In the genomic region with DNA sequence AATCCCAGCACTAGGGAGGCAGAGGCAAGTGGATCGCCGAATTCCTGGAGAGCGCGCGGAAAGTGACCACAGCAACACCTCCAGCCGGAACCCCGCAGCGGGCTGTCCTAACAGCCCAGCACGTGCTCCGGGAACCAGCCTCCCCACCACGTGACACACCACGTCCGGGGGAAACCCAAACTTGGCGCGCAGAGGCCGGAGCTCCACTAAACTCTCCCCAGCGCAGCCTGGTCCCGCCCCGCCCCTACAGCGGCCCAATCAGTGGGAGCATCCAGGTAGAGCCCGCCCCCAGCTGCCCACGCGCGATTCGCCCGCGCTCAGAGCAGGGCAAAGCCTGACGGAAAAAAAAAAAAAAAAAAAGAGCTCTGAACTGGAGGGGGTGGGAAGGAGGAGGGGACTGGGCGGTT, we compare ENCODE assay signal across 7 mouse cellular contexts. TPM values are rescaled to one million over a fixed set of nuclear protein-coding genes. Genes with fewer than 3 reads are reported as not detected.
A peak's percentile ranks its signal among the peaks of the same experiment; 100 is the strongest.
DNase-seq lines count a peak whose midpoint lies in the region; ATAC-seq and TF ChIP-seq lines count a peak whose summit lies in the region.

No protein-coding gene starts in this region.

- intact Hi-C loops in left cerebral cortex, postnatal 4 days (cut with DNase I), result no loop called here

- peak; percentile 97 for DNase-seq in adrenal gland, adult 8-10 months
- peak; percentile 96 for DNase-seq in embryo, embryonic 9.5 days (ENCODE audit: extremely low spot score)
- DNase-seq in gastrocnemius, postnatal 4 days (ENCODE audit: low spot score in 2 of 2), result peak; percentile 87 to 94
- DNase-seq in left cerebral cortex, postnatal 4 days, result peak; percentile 95

- peak; percentile 98 for ATAC-seq in intestine, embryonic 16.5 days
- ATAC-seq in midbrain, embryonic 12.5 days (ENCODE audit: low FRiP score, low read depth), result peak; percentile 96

- peaks cover 17% of the 10 kb centered on the region for H3K4me1 ChIP-seq in intestine, embryonic 16.5 days (ENCODE audit: control insufficient read depth, insufficient read depth, low read length)
- H3K4me1 ChIP-seq in midbrain, embryonic 12.5 days, result peaks cover 22% of the 10 kb centered on the region
- H3K4me1 ChIP-seq in small intestine, adult 2 months (ENCODE audit: control insufficient read depth, insufficient read depth, insufficient read length, low read length), result peaks cover 4% of the 10 kb centered on the region; the same call in 1 of the 2 replicates

- peak overlapping the region; percentile 54 for H3K4me3 ChIP-seq in intestine, embryonic 16.5 days (ENCODE audit: low read length)
- peak overlapping the region; percentile 45 for H3K4me3 ChIP-seq in midbrain, embryonic 12.5 days
- peak overlapping the region; percentile 72 for H3K4me3 ChIP-seq in small intestine, adult 2 months (ENCODE audit: low read depth, low read length)

- 0% methylated on average over 29 of the region's 29 CpGs for WGBS in intestine, embryonic 16.5 days
- 1% methylated on average over 29 of the region's 29 CpGs for WGBS in midbrain, embryonic 12.5 days
- under 1% methylated on average over 29 of the region's 29 CpGs for WGBS in small intestine, adult 2 months

- no peaks in the 10 kb centered on the region for H3K9me3 ChIP-seq in intestine, embryonic 16.5 days (ENCODE audit: control insufficient read depth, low read length)
- H3K9me3 ChIP-seq in midbrain, embryonic 12.5 days, result no peaks in the 10 kb centered on the region

- no peaks in the 10 kb centered on the region for H3K36me3 ChIP-seq in intestine, embryonic 16.5 days (ENCODE audit: control insufficient read depth, insufficient read depth, low read length)
- H3K36me3 ChIP-seq in midbrain, embryonic 12.5 days, result no peaks in the 10 kb centered on the region
- H3K36me3 ChIP-seq in small intestine, adult 2 months (ENCODE audit: control insufficient read depth, insufficient read depth, low read length), result no peaks in the 10 kb centered on the region

- H3K9ac ChIP-seq in intestine, embryonic 16.5 days (ENCODE audit: low read depth, low read length), result peak overlapping the region; percentile 57
- H3K9ac ChIP-seq in midbrain, embryonic 12.5 days (replicated peaks), result peak overlapping the region; percentile 44

- TF ChIP-seq POLR2A in small intestine, adult 2 months (IDR thresholded peaks at IDR 0.05; ENCODE audit: low read depth, low read length), result peak; percentile 37; the same call in 1 of the 2 replicates

- no peak for TF ChIP-seq CTCF in small intestine, adult 2 months (IDR thresholded peaks at IDR 0.05; ENCODE audit: extremely low read depth, insufficient read length, insufficient replicate concordance, low read depth, low read length)

- H3K27ac ChIP-seq in intestine, embryonic 16.5 days (ENCODE audit: low read length), result peak overlapping the region; percentile 75
- no peak overlapping the region for H3K27ac ChIP-seq in midbrain, embryonic 12.5 days (replicated peaks)
- peak overlapping the region; percentile 17; the same call in 1 of the 2 replicates for H3K27ac ChIP-seq in small intestine, adult 2 months (ENCODE audit: insufficient read depth, low read depth, low read length)

- no peaks in the 10 kb centered on the region for H3K27me3 ChIP-seq in intestine, embryonic 16.5 days (replicated peaks; ENCODE audit: control insufficient read depth, insufficient read depth, low read length)
- H3K27me3 ChIP-seq in midbrain, embryonic 12.5 days, result no peaks in the 10 kb centered on the region
- no peaks in the 10 kb centered on the region for H3K27me3 ChIP-seq in small intestine, adult 2 months (ENCODE audit: control insufficient read depth, insufficient read depth, low read length)

- H3K4me2 ChIP-seq in intestine, embryonic 16.5 days (ENCODE audit: low read depth, low read length), result peak overlapping the region; percentile 74
- peak overlapping the region; percentile 70 for H3K4me2 ChIP-seq in midbrain, embryonic 12.5 days (replicated peaks)

RNA-seq across cellular contexts. Expression of gene Shmt1, which starts 0.5 kb away (rescaled TPM):
- total RNA-seq in adrenal gland, adult 8-10 months (2022), result 100 to 1,000 TPM in 1 of 4 experiments, 10 to 100 TPM in 3; 38.4 to 111 (median 73.2) TPM
- total RNA-seq in gastrocnemius, postnatal 4 days (2021), result 10 to 100 TPM; 29.0 to 34.1 TPM
- 112 and 126 TPM in 2 replicates for polyA plus RNA-seq in intestine, embryonic 16.5 days (2015; fragmentation: Nextera tagmentation; extraction: Ambion mirVana)
- 1 to 10 TPM; 4.4 to 5.5 TPM for total RNA-seq in left cerebral cortex, postnatal 4 days (2021)
- polyA plus RNA-seq in midbrain, embryonic 12.5 days (2016; fragmentation: Nextera tagmentation; extraction: Ambion mirVana), result 36.4 and 40.0 TPM in 2 replicates
- polyA plus RNA-seq in small intestine, adult 2 months (2012; rRNA removed), result 9.7 and 15.3 TPM in 2 replicates

RNA-seq across cellular contexts. Expression of gene Dhrs7b, which starts 19.4 kb away (rescaled TPM):
- 10 to 100 TPM; 36.0 to 44.8 (median 40.3) TPM for total RNA-seq in adrenal gland, adult 8-10 months (2022)
- 10 to 100 TPM; 14.9 to 16.7 TPM for total RNA-seq in gastrocnemius, postnatal 4 days (2021)
- 70.8 and 71.3 TPM in 2 replicates for polyA plus RNA-seq in intestine, embryonic 16.5 days (2015; fragmentation: Nextera tagmentation; extraction: Ambion mirVana)
- total RNA-seq in left cerebral cortex, postnatal 4 days (2021), result 10 to 100 TPM; 23.5 to 23.6 TPM
- 24.7 and 26.2 TPM in 2 replicates for polyA plus RNA-seq in midbrain, embryonic 12.5 days (2016; fragmentation: Nextera tagmentation; extraction: Ambion mirVana)
- polyA plus RNA-seq in small intestine, adult 2 months (2012; rRNA removed), result 17.7 and 34.1 TPM in 2 replicates

RNA-seq across cellular contexts. Expression of gene Smcr8, which starts 33.7 kb away (rescaled TPM):
- total RNA-seq in adrenal gland, adult 8-10 months (2022), result 10 to 100 TPM; 23.3 to 30.1 (median 27.3) TPM
- total RNA-seq in gastrocnemius, postnatal 4 days (2021), result 10 to 100 TPM; 15.9 to 18.0 TPM
- 5.9 and 7.5 TPM in 2 replicates for polyA plus RNA-seq in intestine, embryonic 16.5 days (2015; fragmentation: Nextera tagmentation; extraction: Ambion mirVana)
- total RNA-seq in left cerebral cortex, postnatal 4 days (2021), result 10 to 100 TPM; 23.9 to 24.7 TPM
- polyA plus RNA-seq in midbrain, embryonic 12.5 days (2016; fragmentation: Nextera tagmentation; extraction: Ambion mirVana), result 11.3 and 11.6 TPM in 2 replicates
- polyA plus RNA-seq in small intestine, adult 2 months (2012; rRNA removed), result 3.8 and 5.8 TPM in 2 replicates

RNA-seq across cellular contexts. Expression of gene Top3a, which starts 33.9 kb away (rescaled TPM):
- total RNA-seq in adrenal gland, adult 8-10 months (2022), result 10 to 100 TPM; 11.9 to 15.8 (median 14.6) TPM
- total RNA-seq in gastrocnemius, postnatal 4 days (2021), result 10 to 100 TPM in 1 of 2 experiments, 1 to 10 TPM in 1; 9.4 to 10.6 TPM
- 9.2 and 10.4 TPM in 2 replicates for polyA plus RNA-seq in intestine, embryonic 16.5 days (2015; fragmentation: Nextera tagmentation; extraction: Ambion mirVana)
- 1 to 10 TPM; 9.1 to 9.4 TPM for total RNA-seq in left cerebral cortex, postnatal 4 days (2021)
- polyA plus RNA-seq in midbrain, embryonic 12.5 days (2016; fragmentation: Nextera tagmentation; extraction: Ambion mirVana), result 17.8 and 20.5 TPM in 2 replicates
- polyA plus RNA-seq in small intestine, adult 2 months (2012; rRNA removed), result 3.0 and 4.7 TPM in 2 replicates

Comparison
In these comparisons a context has a peak if more than half of its experiments do, and no peak if none do; other contexts are left out.
1. RNA of gene Shmt1, which starts 0.5 kb away (total RNA-seq): 38.4 to 111 TPM in adrenal gland, adult 8-10 months and 29.0 to 34.1 TPM in gastrocnemius, postnatal 4 days; 4.4 to 5.5 TPM in left cerebral cortex, postnatal 4 days; every median in the first group is over 4 times any median in the second.
2. Peak in every context shown above with its lines, with median percentiles within 50 percentile points of each other: DNase-seq and H3K4me3 ChIP-seq.